Mouse (Mus musculus): ENCODE measurements around the gene Cant1. TPM values are rescaled to one million over a fixed set of nuclear protein-coding genes. Genes with fewer than 3 reads are reported as not detected.
A peak's percentile ranks its signal among the peaks of the same experiment; 100 is the strongest.
"Not testable (repeated sequence)": the region's sequence is repeated elsewhere in the genome, so short reads cannot be mapped to it uniquely, and the experiment has no call there.

Gene Cant1
- polyA plus RNA-seq, 1 experiment from 2014 or later = 40.2 TPM

GRCm38 (mm10) chr11:118379251-118380009 lies 39.5 kb downstream of the Cant1 start:
- WGBS (ENCODE audit: missing documents) = 38% methylated on average over 11 of the region's 11 CpGs
- Histone ChIP-seq H3K4me3 (ENCODE audit: inconsistent target) (no peak overlapping the region), H3K79me2 (ENCODE audit: inconsistent target) (no peaks in the 10 kb centered on the region), H3K27ac (peak overlapping the region; percentile 24; the same call in 1 of the 2 replicates), H3K36me3 (ENCODE audit: inconsistent target) (no peaks in the 10 kb centered on the region)

GRCm38 (mm10) chr11:118378656-118379055 lies 40.2 kb downstream of the Cant1 start:
- Histone ChIP-seq H3K79me2 (ENCODE audit: inconsistent target) (no peaks in the 10 kb centered on the region), H3K4me3 (ENCODE audit: inconsistent target) (no peak overlapping the region), H3K36me3 (ENCODE audit: inconsistent target) (no peaks in the 10 kb centered on the region), H3K27ac (no peak overlapping the region)
- 88% methylated on average over 6 of the region's 6 CpGs for WGBS (ENCODE audit: missing documents)

GRCm38 (mm10) chr11:118376323-118376722 lies 42.6 kb downstream of the Cant1 start:
- not testable (repeated sequence) for H3K79me2 ChIP-seq (ENCODE audit: inconsistent target); H3K4me3 ChIP-seq (ENCODE audit: inconsistent target); H3K36me3 ChIP-seq (ENCODE audit: inconsistent target); H3K27ac ChIP-seq

GRCm38 (mm10) chr11:118375881-118376280 lies 43.0 kb downstream of the Cant1 start:
- Histone ChIP-seq H3K27ac (no peak overlapping the region), H3K36me3 (ENCODE audit: inconsistent target) (no peaks in the 10 kb centered on the region), H3K4me3 (ENCODE audit: inconsistent target) (no peak overlapping the region), H3K79me2 (ENCODE audit: inconsistent target) (no peaks in the 10 kb centered on the region)
- 85% methylated on average over 5 of the region's 5 CpGs for WGBS (ENCODE audit: missing documents)

GRCm38 (mm10) chr11:118375461-118375860 lies 43.4 kb downstream of the Cant1 start:
- H3K27ac ChIP-seq = no peak overlapping the region
- 93% methylated on average over 8 of the region's 8 CpGs for WGBS (ENCODE audit: missing documents)
- no peaks in the 10 kb centered on the region for H3K36me3 ChIP-seq (ENCODE audit: inconsistent target)
- no peak overlapping the region for H3K4me3 ChIP-seq (ENCODE audit: inconsistent target)
- H3K79me2 ChIP-seq (ENCODE audit: inconsistent target) = no peaks in the 10 kb centered on the region

GRCm38 (mm10) chr11:118375006-118375405 lies 43.9 kb downstream of the Cant1 start:
- H3K4me3 ChIP-seq (ENCODE audit: inconsistent target) = no peak overlapping the region
- H3K36me3 ChIP-seq (ENCODE audit: inconsistent target) = no peaks in the 10 kb centered on the region
- no peaks in the 10 kb centered on the region for H3K79me2 ChIP-seq (ENCODE audit: inconsistent target)
- H3K27ac ChIP-seq = no peak overlapping the region

- Histone ChIP-seq H3K27ac (no peak overlapping the region), H3K79me2 (ENCODE audit: inconsistent target) (no peaks in the 10 kb centered on the region), H3K4me3 (ENCODE audit: inconsistent target) (no peak overlapping the region), H3K36me3 (ENCODE audit: inconsistent target) (no peaks in the 10 kb centered on the region)
- 93% methylated on average over 5 of the region's 5 CpGs for WGBS (ENCODE audit: missing documents)
These were observed 44.4 kb downstream of the Cant1 start for GRCm38 (mm10) chr11:118374506-118374905.

GRCm38 (mm10) chr11:118372641-118373040 lies 46.2 kb downstream of the Cant1 start:
- Histone ChIP-seq H3K4me3 (ENCODE audit: inconsistent target) (no peak overlapping the region), H3K36me3 (ENCODE audit: inconsistent target) (no peaks in the 10 kb centered on the region), H3K79me2 (ENCODE audit: inconsistent target) (no peaks in the 10 kb centered on the region), H3K27ac (no peak overlapping the region)
- WGBS (ENCODE audit: missing documents) = 90% methylated on average over 7 of the region's 7 CpGs

GRCm38 (mm10) chr11:118371876-118372275 lies 47.0 kb downstream of the Cant1 start:
- 94% methylated on average over 7 of the region's 7 CpGs for WGBS (ENCODE audit: missing documents)
- no peaks in the 10 kb centered on the region for H3K36me3 ChIP-seq (ENCODE audit: inconsistent target)
- H3K27ac ChIP-seq = no peak overlapping the region
- no peak overlapping the region for H3K4me3 ChIP-seq (ENCODE audit: inconsistent target)
- no peaks in the 10 kb centered on the region for H3K79me2 ChIP-seq (ENCODE audit: inconsistent target)

GRCm38 (mm10) chr11:118369657-118370056 lies 49.2 kb downstream of the Cant1 start:
- Histone ChIP-seq H3K27ac (no peak overlapping the region), H3K4me3 (ENCODE audit: inconsistent target) (no peak overlapping the region), H3K79me2 (ENCODE audit: inconsistent target) (no peaks in the 10 kb centered on the region), H3K36me3 (ENCODE audit: inconsistent target) (no peaks in the 10 kb centered on the region)
- 86% methylated on average over 8 of the region's 8 CpGs for WGBS (ENCODE audit: missing documents)

- H3K79me2 ChIP-seq (ENCODE audit: inconsistent target) = no peaks in the 10 kb centered on the region
- H3K27ac ChIP-seq = no peak overlapping the region
- no peaks in the 10 kb centered on the region for H3K36me3 ChIP-seq (ENCODE audit: inconsistent target)
- H3K4me3 ChIP-seq (ENCODE audit: inconsistent target) = no peak overlapping the region
- 89% methylated on average over 5 of the region's 5 CpGs for WGBS (ENCODE audit: missing documents)
These were observed 49.6 kb downstream of the Cant1 start for GRCm38 (mm10) chr11:118369251-118369650.

GRCm38 (mm10) chr11:118368330-118368729 lies 50.6 kb downstream of the Cant1 start:
- Histone ChIP-seq H3K79me2 (ENCODE audit: inconsistent target) (no peaks in the 10 kb centered on the region), H3K27ac (no peak overlapping the region), H3K4me3 (ENCODE audit: inconsistent target) (no peak overlapping the region), H3K36me3 (ENCODE audit: inconsistent target) (no peaks in the 10 kb centered on the region)
- 63% methylated on average over 3 of the region's 3 CpGs for WGBS (ENCODE audit: missing documents)

- Histone ChIP-seq H3K36me3 (ENCODE audit: inconsistent target) (no peaks in the 10 kb centered on the region), H3K4me3 (ENCODE audit: inconsistent target) (no peak overlapping the region), H3K27ac (no peak overlapping the region), H3K79me2 (ENCODE audit: inconsistent target) (no peaks in the 10 kb centered on the region)
- WGBS (ENCODE audit: missing documents) = 95% methylated on average over 8 of the region's 8 CpGs
These were observed 52.3 kb downstream of the Cant1 start for GRCm38 (mm10) chr11:118366559-118366958.

GRCm38 (mm10) chr11:118366108-118366507 lies 52.8 kb downstream of the Cant1 start:
- WGBS (ENCODE audit: missing documents) = 94% methylated on average over 3 of the region's 3 CpGs
- Histone ChIP-seq H3K36me3 (ENCODE audit: inconsistent target) (no peaks in the 10 kb centered on the region), H3K27ac (no peak overlapping the region), H3K79me2 (ENCODE audit: inconsistent target) (no peaks in the 10 kb centered on the region), H3K4me3 (ENCODE audit: inconsistent target) (no peak overlapping the region)

GRCm38 (mm10) chr11:118365171-118365570 lies 53.7 kb downstream of the Cant1 start:
- Histone ChIP-seq H3K27ac (peak overlapping the region; percentile 99), H3K79me2 (ENCODE audit: inconsistent target) (no peaks in the 10 kb centered on the region), H3K36me3 (ENCODE audit: inconsistent target) (no peaks in the 10 kb centered on the region), H3K4me3 (ENCODE audit: inconsistent target) (no peak overlapping the region)
- WGBS (ENCODE audit: missing documents) = 85% methylated on average over 7 of the region's 7 CpGs

GRCm38 (mm10) chr11:118364021-118364420 lies 54.9 kb downstream of the Cant1 start:
- Histone ChIP-seq H3K4me3 (ENCODE audit: inconsistent target) (peak overlapping the region; percentile 16; the same call in 1 of the 2 replicates), H3K27ac (peak overlapping the region; percentile 99), H3K36me3 (ENCODE audit: inconsistent target) (no peaks in the 10 kb centered on the region), H3K79me2 (ENCODE audit: inconsistent target) (no peaks in the 10 kb centered on the region)
- 86% methylated on average over 4 of the region's 4 CpGs for WGBS (ENCODE audit: missing documents)
